Comparison of ENCODE assay signal across 26 mouse cellular contexts in genomic region chr12:32351874-32352273, GRCm38 (mm10). TPM values are rescaled to one million over a fixed set of nuclear protein-coding genes. Genes with fewer than 3 reads are reported as not detected.
DNase-seq lines count a peak whose midpoint lies in the region; ATAC-seq and TF ChIP-seq lines count a peak whose summit lies in the region.
"Had no signal": no experiment of that assay in that cellular context is flagged by ENCODE, and none has a peak within 500 bp of the region (broad histone marks: within the 10 kb centered on the region; RNA-seq: fewer than 3 reads in every experiment).

No protein-coding gene starts in this region.

- DNase-seq in c-Kit-positive CD71-positive TER-119-positive erythroid progenitor cells, embryonic 14.5 days (ENCODE audit: low spot score): peak; percentile 64
- peak; percentile 17 for DNase-seq in liver
- DNase-seq in stomach, postnatal 0 days (ENCODE audit: low spot score): no peak
- DNase-seq in heart, adult 9 months (ENCODE audit: low spot score in 2 of 2): no peak
- no peak for DNase-seq in left cerebral cortex, adult 18-20 months (ENCODE audit: low spot score in 2 of 2)
- DNase-seq: adrenal gland, postnatal 10 days; B cell, adult 2 months; cerebellum, adult 18-20 months; gastrocnemius, postnatal 14 days; heart, postnatal 36 days; kidney, adult 18-20 months; kidney, postnatal 25 days; lung, adult 2 months; lung, postnatal 14 days; thymus, postnatal 4 days had no signal

- H3K27me3 ChIP-seq in liver, embryonic 15.5 days: no peaks in the 10 kb centered on the region
- H3K27me3 ChIP-seq in stomach, postnatal 0 days (ENCODE audit: control insufficient read depth, insufficient read depth, low read length): no peaks in the 10 kb centered on the region
- H3K27me3 ChIP-seq: forebrain, embryonic 13.5 days; kidney, embryonic 15.5 days; limb, embryonic 13.5 days; midbrain, embryonic 12.5 days; neural tube, embryonic 12.5 days had no signal

- no peak for TF ChIP-seq CTCF in stomach, postnatal 0 days (IDR thresholded peaks at IDR 0.05; ENCODE audit: low read depth)

- H3K9ac ChIP-seq in liver, embryonic 15.5 days: no peak overlapping the region
- no peak overlapping the region for H3K9ac ChIP-seq in stomach, postnatal 0 days (ENCODE audit: low read length)
- H3K9ac ChIP-seq: forebrain, embryonic 13.5 days; hindbrain, embryonic 14.5 days; kidney, embryonic 15.5 days; limb, embryonic 13.5 days; midbrain, embryonic 12.5 days; neural tube, embryonic 12.5 days had no signal

- 0 out of 2 replicates have a peak overlapping the region, but pooled peaks have one; percentile 5 for H3K4me2 ChIP-seq in liver, embryonic 15.5 days
- H3K4me2 ChIP-seq in stomach, postnatal 0 days (replicated peaks; ENCODE audit: low read depth): no peak overlapping the region
- H3K4me2 ChIP-seq: forebrain, embryonic 13.5 days; heart, embryonic 11.5 days; hindbrain, embryonic 14.5 days; kidney, embryonic 15.5 days; limb, embryonic 13.5 days; midbrain, embryonic 12.5 days; neural tube, embryonic 12.5 days had no signal

- peak overlapping the region; percentile 6 for H3K27ac ChIP-seq in liver, embryonic 15.5 days (replicated peaks)
- no peak overlapping the region for H3K27ac ChIP-seq in stomach, postnatal 0 days (replicated peaks)
- H3K27ac ChIP-seq: forebrain, embryonic 13.5 days; hindbrain, embryonic 14.5 days; kidney, embryonic 15.5 days; layer of hippocampus, adult 2 months; limb, embryonic 13.5 days; midbrain, embryonic 12.5 days; neural tube, embryonic 12.5 days had no signal

- no peak overlapping the region for H3K4me3 ChIP-seq in liver, embryonic 15.5 days (replicated peaks)
- H3K4me3 ChIP-seq in stomach, postnatal 0 days (ENCODE audit: low read depth, low read length): no peak overlapping the region
- H3K4me3 ChIP-seq: forebrain, embryonic 13.5 days; kidney, embryonic 15.5 days; layer of hippocampus, adult 2 months; limb, embryonic 13.5 days; midbrain, embryonic 12.5 days; myocyte; neural tube, embryonic 12.5 days had no signal

- H3K9me3 ChIP-seq in liver, embryonic 15.5 days (replicated peaks): 0 out of 2 replicates have a peak, but pooled peaks cover 4% of the 10 kb centered on the region
- no peaks in the 10 kb centered on the region for H3K9me3 ChIP-seq in stomach, postnatal 0 days (ENCODE audit: control insufficient read depth, low read length)
- H3K9me3 ChIP-seq: forebrain, embryonic 13.5 days; kidney, embryonic 15.5 days; limb, embryonic 13.5 days; neural tube, embryonic 12.5 days had no signal

- no peak for TF ChIP-seq EP300 in stomach, postnatal 0 days (optimal IDR thresholded peaks at IDR 0.05)

- peaks cover 28% of the 10 kb centered on the region for H3K4me1 ChIP-seq in liver, embryonic 15.5 days (replicated peaks)
- no peaks in the 10 kb centered on the region for H3K4me1 ChIP-seq in stomach, postnatal 0 days (replicated peaks; ENCODE audit: control insufficient read depth, insufficient read depth)
- H3K4me1 ChIP-seq: forebrain, embryonic 13.5 days; kidney, embryonic 15.5 days; limb, embryonic 13.5 days; midbrain, embryonic 12.5 days; neural tube, embryonic 12.5 days had no signal

- 16% methylated on average over 1 of the region's 1 CpGs for WGBS in liver, embryonic 15.5 days (ENCODE audit: insufficient replicate concordance)
- 62% methylated on average over 1 of the region's 1 CpGs for WGBS in stomach, postnatal 0 days

- peak; percentile 90 for ATAC-seq in liver, embryonic 15.5 days (ENCODE audit: insufficient read depth)
- 0 out of 2 replicates have a peak, but pooled peaks have one; percentile 35 for ATAC-seq in stomach, postnatal 0 days (ENCODE audit: low FRiP score, low TSS enrichment)
- ATAC-seq in activated CD4-positive, CD25-positive, alpha-beta regulatory T cell, adult 4 months: no peak
- ATAC-seq: forebrain, embryonic 13.5 days had no signal

- H3K36me3 ChIP-seq in liver, embryonic 15.5 days (replicated peaks): no peaks in the 10 kb centered on the region
- H3K36me3 ChIP-seq in stomach, postnatal 0 days (ENCODE audit: control insufficient read depth, insufficient read depth, low read length): no peaks in the 10 kb centered on the region
- H3K36me3 ChIP-seq: kidney, embryonic 15.5 days; limb, embryonic 13.5 days; midbrain, embryonic 12.5 days; neural tube, embryonic 12.5 days had no signal

RNA-seq across cellular contexts. Expression of gene Ccdc71l, which starts 26.6 kb away (rescaled TPM):
- polyA plus RNA-seq in liver, embryonic 15.5 days (2015; fragmentation: Nextera tagmentation; extraction: Ambion mirVana): 4.9 and 5.5 TPM in 2 replicates
- 3.6 and 4.4 TPM in 2 replicates for polyA plus RNA-seq in stomach, postnatal 0 days (2015; fragmentation: Nextera tagmentation; extraction: Ambion mirVana)
- total RNA-seq in left cerebral cortex, adult 18-20 months (2021): 10 to 100 TPM; 13.6 to 14.2 TPM
- polyA plus RNA-seq in activated CD4-positive, CD25-positive, alpha-beta regulatory T cell, adult 4 months (2017; shearing (Covaris generic)): 1 to 10 TPM in 1 of 2 experiments, under 1 TPM in 1; 0.99 to 1.5 TPM

Comparison
In these comparisons a context has a peak if more than half of its experiments do, and no peak if none do; other contexts are left out.
1. DNase-seq: peak in c-Kit-positive CD71-positive TER-119-positive erythroid progenitor cells, embryonic 14.5 days (single experiment) and liver (single experiment); none in stomach, postnatal 0 days (single experiment), heart, adult 9 months (0 of 2) and left cerebral cortex, adult 18-20 months (0 of 2).